19 mouse cellular contexts compared by ENCODE assay signal in genomic region chr4:124573586-124573985, GRCm38 (mm10). TPM values are rescaled to one million over a fixed set of nuclear protein-coding genes. Genes with fewer than 3 reads are reported as not detected.
DNase-seq lines count a peak whose midpoint lies in the region; TF ChIP-seq lines count a peak whose summit lies in the region.
"Had no signal": no experiment of that assay in that cellular context is flagged by ENCODE, and none has a peak within 500 bp of the region (broad histone marks: within the 10 kb centered on the region; RNA-seq: fewer than 3 reads in every experiment).

No protein-coding gene starts in this region.

- no peak for TF ChIP-seq CTCF in gastrocnemius, adult 2 months (IDR thresholded peaks at IDR 0.05)

- H3K4me3 ChIP-seq in gastrocnemius, adult 2 months: no peak overlapping the region
- H3K4me3 ChIP-seq: embryonic facial prominence, embryonic 15.5 days; limb, embryonic 12.5 days; liver, embryonic 12.5 days had no signal

- intact Hi-C loops in gastrocnemius, adult 2 months (cut with DNase I): no loop called here
- intact Hi-C loops in gastrocnemius, postnatal 14 days (cut with DNase I; ENCODE audit: low total_unique reads): no loop called here

- no peak overlapping the region for H3K27ac ChIP-seq in gastrocnemius, adult 2 months
- H3K27ac ChIP-seq: embryonic facial prominence, embryonic 15.5 days; limb, embryonic 12.5 days; liver, embryonic 12.5 days had no signal

- peak; percentile 54 for DNase-seq in gastrocnemius, adult 2 months
- DNase-seq in gastrocnemius, postnatal 4 days (ENCODE audit: low spot score in 2 of 2): no peak
- DNase-seq in kidney, postnatal 10 days: peak; percentile 19
- DNase-seq in kidney, adult 18-20 months: no peak
- DNase-seq in gastrocnemius, postnatal 14 days: peak; percentile 47
- peak; percentile 37 for DNase-seq in heart, postnatal 4 days
- no peak for DNase-seq in layer of hippocampus, adult 9-10 months (ENCODE audit: low spot score)
- DNase-seq in spleen, postnatal 14 days (ENCODE audit: low spot score in 2 of 2): no peak
- DNase-seq: adrenal gland, adult 8-10 months; B cell, adult 2 months; cerebellum, postnatal 25 days; kidney, adult 2 months; kidney, postnatal 14 days; lung, adult 2 months; thymus, postnatal 14 days had no signal

RNA-seq across cellular contexts. Expression of gene 3100002H09Rik, which starts 37.0 kb away (rescaled TPM):
- total RNA-seq in gastrocnemius, adult 2 months (2021): not detected
- total RNA-seq in gastrocnemius, postnatal 4 days (2021): not detected
- not detected for total RNA-seq in gastrocnemius, postnatal 14 days (2021)
- total RNA-seq in heart, postnatal 4 days (2021): not detected
- total RNA-seq: adrenal gland, adult 8-10 months; gastrocnemius, postnatal 36 days had no signal

Comparison
In these comparisons a context has a peak if more than half of its experiments do, and no peak if none do; other contexts are left out.
1. DNase-seq: peak in gastrocnemius, adult 2 months (single experiment), kidney, postnatal 10 days (single experiment), gastrocnemius, postnatal 14 days (single experiment) and heart, postnatal 4 days (single experiment); none in gastrocnemius, postnatal 4 days (0 of 2), kidney, adult 18-20 months (single experiment), layer of hippocampus, adult 9-10 months (single experiment) and spleen, postnatal 14 days (0 of 2).